Mouse (Mus musculus) MEL (cell line): Measurements from ENCODE around the gene Mrpl17. TPM values are rescaled to one million over a fixed set of nuclear protein-coding genes. Genes with fewer than 3 reads are reported as not detected.
"Not testable (repeated sequence)": the region's sequence is repeated elsewhere in the genome, so short reads cannot be mapped to it uniquely, and the experiment has no call there.

Experiments
- DNase-seq: peaks from one replicate; pipeline ENCODE4 v3.0.0; 2011; ENCODE audit warnings: low read depth, low spot score
- H3K27ac ChIP-seq: 2 replicates; pipeline ENCODE4 v1.5.1; 2012; ENCODE audit warnings: low read depth, mild to moderate bottlenecking, control low read depth, low read length, moderate library complexity; ENCODE audit not compliant: control insufficient read depth
- H3K27me3 ChIP-seq, 2 experiments: fragments of 150-350 bp in 1 of 2; sonication (generic) in 1 of 2; 2 replicates each; pipeline ENCODE4 v1.6.1; 2012; ENCODE audit warnings: low read length in 2 of 2, mild to moderate bottlenecking in 2 of 2, improper control_type of control experiment in 1 of 2, moderate library complexity in 1 of 2; ENCODE audit not compliant: insufficient read depth in 2 of 2, control insufficient read depth in 1 of 2
- H3K36me3 ChIP-seq, 2 experiments: 2 replicates each; pipeline ENCODE4 v1.6.1; 2012 to 2014; ENCODE audit warnings: low read length in 2 of 2, improper control_type of control experiment in 1 of 2, inconsistent platforms in 1 of 2, mild to moderate bottlenecking in 1 of 2; ENCODE audit not compliant: insufficient read depth in 2 of 2, control insufficient read depth in 1 of 2
- H3K4me1 ChIP-seq, 2 experiments: fragments of 150-350 bp in 1 of 2; sonication (generic) in 1 of 2; 2 replicates each; pipeline ENCODE4 v1.6.1; 2012; ENCODE audit warnings: low read length in 2 of 2, improper control_type of control experiment in 1 of 2, mild to moderate bottlenecking in 1 of 2; ENCODE audit not compliant: insufficient read depth in 2 of 2, control insufficient read depth in 1 of 2
- H3K4me3 ChIP-seq, 2 experiments: fragments of 150-350 bp in 1 of 2; sonication (generic) in 1 of 2; 2 replicates each; pipeline ENCODE4 v1.5.1; 2012; ENCODE audit warnings: low read depth in 2 of 2, low read length in 2 of 2, mild to moderate bottlenecking in 2 of 2, moderate library complexity in 2 of 2, control low read depth in 1 of 2, improper control_type of control experiment in 1 of 2; ENCODE audit not compliant: control insufficient read depth in 1 of 2, insufficient read depth in 1 of 2
- H3K79me2 ChIP-seq: 2 replicates; pipeline ENCODE4 v1.6.1; 2012; ENCODE audit warnings: mild to moderate bottlenecking, low read length, moderate library complexity; ENCODE audit not compliant: control insufficient read depth, poor library complexity, insufficient read depth
- H3K9ac ChIP-seq: 2 replicates; pipeline ENCODE4 v1.6.1; 2012; ENCODE audit warnings: low read depth, mild to moderate bottlenecking, control low read depth, low read length, moderate library complexity; ENCODE audit not compliant: control insufficient read depth, poor library complexity, severe bottlenecking
- H3K9me3 ChIP-seq: fragments of 150-350 bp; sonication (generic); replicated peaks from 2 replicates; pipeline ENCODE4 v1.6.1; 2012; ENCODE audit warnings: mild to moderate bottlenecking, low read length, improper control_type of control experiment, moderate library complexity; ENCODE audit not compliant: insufficient read depth
- ETS1 ChIP-seq: IDR thresholded peaks from 2 replicates; pipeline ENCODE4 v1.6.1; 2012; ENCODE audit warnings: low read depth, mild to moderate bottlenecking, inconsistent platforms, low read length, improper control_type of control experiment, moderate library complexity
- MAZ ChIP-seq: IDR thresholded peaks from 2 replicates; pipeline ENCODE4 v1.6.1; 2012; ENCODE audit warnings: low read depth, mild to moderate bottlenecking, inconsistent platforms, low read length, improper control_type of control experiment
- MEF2A ChIP-seq: IDR thresholded peaks from 2 replicates; pipeline ENCODE4 v1.6.1; 2014; ENCODE audit warnings: low read depth, mild to moderate bottlenecking, inconsistent platforms, low read length, improper control_type of control experiment; ENCODE audit not compliant: poor library complexity, insufficient replicate concordance, severe bottlenecking; ENCODE audit errors: extremely low read depth
- MXI1 ChIP-seq: IDR thresholded peaks from 2 replicates; pipeline ENCODE4 v1.6.1; 2011; ENCODE audit warnings: mild to moderate bottlenecking, low read depth, low read length, improper control_type of control experiment
- MYB ChIP-seq: IDR thresholded peaks from 2 replicates; pipeline ENCODE4 v1.6.1; 2011; ENCODE audit warnings: mild to moderate bottlenecking, low read depth, low read length, improper control_type of control experiment
- MYC ChIP-seq: IDR thresholded peaks from 2 replicates; pipeline ENCODE4 v1.6.1; 2011; ENCODE audit warnings: low read depth, mild to moderate bottlenecking, low read length, improper control_type of control experiment, moderate library complexity
- POLR2AphosphoS2 ChIP-seq: IDR thresholded peaks from 2 replicates; pipeline ENCODE4 v1.6.1; 2011; ENCODE audit warnings: low read length, improper control_type of control experiment
- POLR2AphosphoS5 ChIP-seq: IDR thresholded peaks from 2 replicates; pipeline ENCODE4 v1.6.1; 2012; ENCODE audit warnings: low read depth, borderline replicate concordance, mild to moderate bottlenecking, inconsistent platforms, low read length, moderate library complexity, mixed read lengths
- RAD21 ChIP-seq: IDR thresholded peaks from 2 replicates; pipeline ENCODE4 v1.6.1; 2011; ENCODE audit warnings: mild to moderate bottlenecking, low read depth, low read length, improper control_type of control experiment
- SIN3A ChIP-seq: IDR thresholded peaks from 2 replicates; pipeline ENCODE4 v1.6.1; 2012; ENCODE audit warnings: low read length, improper control_type of control experiment, inconsistent platforms
- SMC3 ChIP-seq: IDR thresholded peaks from 2 replicates; pipeline ENCODE4 v1.6.1; 2011; ENCODE audit warnings: low read depth, low read length, improper control_type of control experiment
- TAL1 ChIP-seq: IDR thresholded peaks from 2 replicates; pipeline ENCODE4 v1.6.1; 2012; ENCODE audit warnings: mild to moderate bottlenecking, inconsistent platforms, low read length, moderate library complexity, mixed read lengths
- ZC3H11A ChIP-seq: IDR thresholded peaks from 2 replicates; pipeline ENCODE4 v1.6.1; 2012; ENCODE audit warnings: low read depth, mild to moderate bottlenecking, inconsistent platforms, low read length, improper control_type of control experiment
- ZKSCAN1 ChIP-seq: IDR thresholded peaks from 2 replicates; pipeline ENCODE4 v1.6.1; 2012; ENCODE audit warnings: low read depth, mild to moderate bottlenecking, inconsistent platforms, low read length, improper control_type of control experiment, moderate library complexity
- ZNF384 ChIP-seq: IDR thresholded peaks from 2 replicates; pipeline ENCODE4 v1.6.1; 2012; ENCODE audit warnings: low read depth, mild to moderate bottlenecking, inconsistent platforms, low read length, improper control_type of control experiment
- polyA plus RNA-seq, 2 experiments: library from polyadenylated mRNA; stranded (reverse) in 1 of 2; unstranded in 1 of 2; fragments of >175 nt in 1 of 2; fragments of >200 nt in 1 of 2; gene quantifications; 2 replicates each; pipeline versions ENCODE4 v1.2.1 to v1.2.4; 2012; ENCODE audit warnings: low replicate concordance in 2 of 2, low read depth in 1 of 2; ENCODE audit not compliant: insufficient read length in 2 of 2, insufficient read depth in 1 of 2, missing spikeins in 1 of 2
- total RNA-seq: library from RNA; depleted of rRNA; stranded (reverse); fragments of 300-350 nt; gene quantifications from 2 replicates; pipeline ENCODE4 v1.2.3, GENCODE M21; 2012

Gene Mrpl17
- total and polyA plus RNA-seq, 3 experiments: 196 to 230 TPM; not detected in 1

DNA sequence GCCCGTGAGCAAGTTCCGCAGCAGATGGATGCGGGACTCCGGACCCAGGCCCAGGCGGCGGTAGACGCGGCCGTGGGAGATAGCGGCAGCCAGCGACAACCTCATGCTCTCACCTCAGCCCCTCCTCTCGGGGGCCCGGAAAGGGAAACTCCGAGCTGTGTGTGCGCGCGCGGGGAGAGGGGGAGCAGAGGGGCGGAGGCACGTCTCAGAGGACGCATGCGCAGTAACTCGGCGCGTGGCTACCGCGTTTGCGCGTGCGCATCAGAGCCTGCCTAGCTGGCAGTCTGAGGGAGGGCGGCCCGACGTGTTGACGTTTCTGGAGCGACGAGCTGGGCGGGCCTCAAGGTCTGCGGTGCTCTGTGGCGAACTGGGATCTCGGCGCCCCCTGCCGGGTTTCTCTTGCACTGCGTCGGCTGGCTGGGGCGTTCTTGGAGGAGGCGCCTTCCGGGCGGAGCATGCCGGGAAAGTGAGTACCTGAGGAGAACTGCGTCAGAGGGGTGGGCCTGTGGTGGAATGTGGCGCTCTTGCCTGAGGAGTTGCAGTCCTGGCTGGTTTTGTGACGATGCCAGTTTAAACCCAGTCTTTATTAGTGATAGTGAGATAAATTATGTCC is at the start of gene Mrpl17 (continued):
- TF ChIP-seq ZNF384 (no peak), POLR2AphosphoS5 (no peak), MEF2A (no peak)

DNA sequence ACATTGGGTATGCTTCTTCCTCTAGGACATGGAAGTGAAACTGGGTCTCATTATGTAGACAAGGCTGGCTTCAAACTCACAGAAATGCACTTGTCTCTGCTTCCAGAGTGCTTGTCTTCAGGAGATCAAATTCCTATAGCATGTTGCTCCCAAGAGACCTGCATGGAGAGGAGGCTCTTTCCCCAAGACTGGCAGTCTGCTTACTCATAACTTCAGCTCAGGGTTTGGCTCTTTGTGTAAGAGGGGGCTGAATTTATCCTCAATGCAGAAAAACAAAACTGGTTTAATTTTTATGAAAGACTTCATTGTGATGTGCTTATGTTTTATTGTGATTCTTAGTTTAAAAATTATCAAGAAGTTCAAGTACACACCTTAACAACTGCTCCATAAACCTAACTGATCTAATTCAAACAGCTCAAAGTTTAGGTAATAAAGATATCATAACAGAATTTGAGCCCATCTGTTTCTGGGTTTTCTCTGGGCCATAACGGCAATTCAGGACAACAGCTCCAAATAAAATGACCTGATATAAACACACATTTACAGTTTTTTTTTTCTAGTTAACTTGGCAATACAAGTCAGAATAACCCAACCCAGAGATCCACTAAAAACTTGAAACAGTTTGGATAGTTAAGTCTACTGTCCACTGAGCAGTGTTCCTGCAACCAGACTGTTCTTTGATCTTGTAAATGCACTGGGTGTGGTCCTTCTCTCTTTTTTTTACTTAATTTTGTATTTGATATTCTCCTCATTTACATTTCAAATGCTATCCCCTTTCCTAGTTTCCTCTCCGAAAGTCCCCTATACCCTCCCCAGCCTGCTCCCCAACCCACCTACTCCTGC is 45.0 kb upstream of the Mrpl17 start:
- not testable (repeated sequence) for H3K36me3 ChIP-seq, H3K27me3 ChIP-seq, DNase-seq, H3K4me3 ChIP-seq, H3K79me2 ChIP-seq, H3K9ac ChIP-seq, H3K27ac ChIP-seq, H3K9me3 ChIP-seq, H3K4me1 ChIP-seq

DNA sequence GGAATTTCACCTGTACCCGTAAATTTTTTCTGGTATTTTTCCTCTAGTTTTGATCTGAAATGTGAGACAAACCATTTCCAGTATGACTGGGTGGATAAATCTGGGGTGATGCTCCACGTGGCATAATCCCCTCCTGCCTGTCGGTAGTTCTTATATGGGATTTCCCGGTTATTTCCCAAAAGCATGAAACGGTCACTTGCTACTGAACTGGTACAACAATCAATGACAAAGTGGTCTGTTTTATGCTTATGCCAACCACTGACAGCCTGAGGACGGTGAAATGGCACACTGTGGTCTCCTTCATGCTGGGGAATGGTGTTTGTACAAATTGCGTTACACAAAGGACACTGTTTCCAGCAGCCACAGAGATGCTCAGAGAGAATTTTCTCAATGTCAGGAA is 13.4 kb upstream of the Mrpl17 start:
- no peaks in the 10 kb centered on the region for H3K79me2 ChIP-seq
- no peak for DNase-seq
- no peaks in the 10 kb centered on the region for H3K9me3 ChIP-seq
- H3K27me3 ChIP-seq: peaks cover 2 to 3% of the 10 kb centered on the region in 2 experiments; a peak in 3 of 4 replicates
- TF ChIP-seq MYB (no peak), MAZ (no peak), MXI1 (no peak), MYC (no peak), SMC3 (no peak), TAL1 (no peak), POLR2AphosphoS5 (no peak), ZKSCAN1 (no peak), POLR2AphosphoS2 (no peak), ETS1 (no peak), ZNF384 (no peak), ZC3H11A (no peak), SIN3A (no peak), RAD21 (no peak), MEF2A (no peak)
- TF ChIP-seq, all 39 proteins: peak for 0
- Histone ChIP-seq H3K4me1 (no peaks in the 10 kb centered on the region), H3K4me3 (no peak overlapping the region), H3K27ac (no peak overlapping the region), H3K36me3 (no peaks in the 10 kb centered on the region), H3K9ac (no peak overlapping the region)
